Mouse (Mus musculus) MEL (cell line): ENCODE data around the gene Wdr90. TPM values are rescaled to one million over a fixed set of nuclear protein-coding genes. Genes with fewer than 3 reads are reported as not detected.
A peak's percentile ranks its signal among the peaks of the same experiment; 100 is the strongest.

Source experiments
- DNase-seq: peaks from one replicate; pipeline ENCODE4 v3.0.0; 2011; ENCODE audit warnings: low read depth, low spot score
- H3K27ac ChIP-seq: 2 replicates; pipeline ENCODE4 v1.5.1; 2012; ENCODE audit warnings: low read depth, mild to moderate bottlenecking, control low read depth, low read length, moderate library complexity; ENCODE audit not compliant: control insufficient read depth
- H3K27me3 ChIP-seq, 2 experiments: fragments of 150-350 bp in 1 of 2; sonication (generic) in 1 of 2; 2 replicates each; pipeline ENCODE4 v1.6.1; 2012; ENCODE audit warnings: low read length in 2 of 2, mild to moderate bottlenecking in 2 of 2, improper control_type of control experiment in 1 of 2, moderate library complexity in 1 of 2; ENCODE audit not compliant: insufficient read depth in 2 of 2, control insufficient read depth in 1 of 2
- H3K36me3 ChIP-seq, 2 experiments: 2 replicates each; pipeline ENCODE4 v1.6.1; 2012 to 2014; ENCODE audit warnings: low read length in 2 of 2, improper control_type of control experiment in 1 of 2, inconsistent platforms in 1 of 2, mild to moderate bottlenecking in 1 of 2; ENCODE audit not compliant: insufficient read depth in 2 of 2, control insufficient read depth in 1 of 2
- H3K4me1 ChIP-seq, 2 experiments: fragments of 150-350 bp in 1 of 2; sonication (generic) in 1 of 2; 2 replicates each; pipeline ENCODE4 v1.6.1; 2012; ENCODE audit warnings: low read length in 2 of 2, improper control_type of control experiment in 1 of 2, mild to moderate bottlenecking in 1 of 2; ENCODE audit not compliant: insufficient read depth in 2 of 2, control insufficient read depth in 1 of 2
- H3K4me3 ChIP-seq, 2 experiments: fragments of 150-350 bp in 1 of 2; sonication (generic) in 1 of 2; 2 replicates each; pipeline ENCODE4 v1.5.1; 2012; ENCODE audit warnings: low read depth in 2 of 2, low read length in 2 of 2, mild to moderate bottlenecking in 2 of 2, moderate library complexity in 2 of 2, control low read depth in 1 of 2, improper control_type of control experiment in 1 of 2; ENCODE audit not compliant: control insufficient read depth in 1 of 2, insufficient read depth in 1 of 2
- H3K79me2 ChIP-seq: 2 replicates; pipeline ENCODE4 v1.6.1; 2012; ENCODE audit warnings: mild to moderate bottlenecking, low read length, moderate library complexity; ENCODE audit not compliant: control insufficient read depth, poor library complexity, insufficient read depth
- H3K9ac ChIP-seq: 2 replicates; pipeline ENCODE4 v1.6.1; 2012; ENCODE audit warnings: low read depth, mild to moderate bottlenecking, control low read depth, low read length, moderate library complexity; ENCODE audit not compliant: control insufficient read depth, poor library complexity, severe bottlenecking
- H3K9me3 ChIP-seq: fragments of 150-350 bp; sonication (generic); replicated peaks from 2 replicates; pipeline ENCODE4 v1.6.1; 2012; ENCODE audit warnings: mild to moderate bottlenecking, low read length, improper control_type of control experiment, moderate library complexity; ENCODE audit not compliant: insufficient read depth
- BHLHE40 ChIP-seq: IDR thresholded peaks from 2 replicates; pipeline ENCODE4 v1.6.1; 2012; ENCODE audit warnings: low read depth, mild to moderate bottlenecking, inconsistent platforms, low read length, improper control_type of control experiment, borderline replicate concordance
- CHD1 ChIP-seq: IDR thresholded peaks from 2 replicates; pipeline ENCODE4 v1.6.1; 2012; ENCODE audit warnings: low read depth, mild to moderate bottlenecking, inconsistent platforms, low read length, improper control_type of control experiment
- CHD2 ChIP-seq: IDR thresholded peaks from 2 replicates; pipeline ENCODE4 v1.6.1; 2011; ENCODE audit warnings: low read length, improper control_type of control experiment
- CTCF ChIP-seq, 3 experiments: IDR thresholded peaks in 2 of 3; conservative IDR thresholded peaks in 1 of 3; 2 replicates each; pipeline ENCODE4 v1.5.1; 2011 to 2012; ENCODE audit warnings: low read length in 3 of 3, low read depth in 2 of 3, mild to moderate bottlenecking in 2 of 3, improper control_type of control experiment in 1 of 3, inconsistent platforms in 1 of 3, mixed read lengths in 1 of 3, moderate library complexity in 1 of 3; ENCODE audit not compliant: control insufficient read depth in 1 of 3, insufficient read depth in 1 of 3, poor library complexity in 1 of 3, severe bottlenecking in 1 of 3
- E2F4 ChIP-seq: IDR thresholded peaks from 2 replicates; pipeline ENCODE4 v1.6.1; 2011; ENCODE audit warnings: low read depth, low read length, improper control_type of control experiment, borderline replicate concordance
- ELF1 ChIP-seq: IDR thresholded peaks from 2 replicates; pipeline ENCODE4 v1.6.1; 2014; ENCODE audit warnings: low read depth, mild to moderate bottlenecking, inconsistent platforms, low read length, improper control_type of control experiment, moderate library complexity
- EP300 ChIP-seq, 2 experiments: IDR thresholded peaks; 2 replicates each; pipeline ENCODE4 v1.6.1; 2011; ENCODE audit warnings: improper control_type of control experiment in 2 of 2, low read length in 2 of 2, low read depth in 1 of 2, mild to moderate bottlenecking in 1 of 2
- ETS1 ChIP-seq: IDR thresholded peaks from 2 replicates; pipeline ENCODE4 v1.6.1; 2012; ENCODE audit warnings: low read depth, mild to moderate bottlenecking, inconsistent platforms, low read length, improper control_type of control experiment, moderate library complexity
- GATA1 ChIP-seq: IDR thresholded peaks from 2 replicates; pipeline ENCODE4 v1.6.1; 2011; ENCODE audit warnings: low read depth, low read length, improper control_type of control experiment
- HCFC1 ChIP-seq: IDR thresholded peaks from 2 replicates; pipeline ENCODE4 v1.6.1; 2012; ENCODE audit warnings: low read depth, mild to moderate bottlenecking, inconsistent platforms, low read length, improper control_type of control experiment, moderate library complexity
- JUND ChIP-seq: IDR thresholded peaks from 2 replicates; pipeline ENCODE4 v1.6.1; 2011; ENCODE audit warnings: low read depth, mild to moderate bottlenecking, improper control_type of control experiment, low read length
- KAT2A ChIP-seq: conservative IDR thresholded peaks from 2 replicates; pipeline ENCODE4 v1.6.1; 2012; ENCODE audit warnings: low read depth, low read length, improper control_type of control experiment, inconsistent platforms
- MAFK ChIP-seq: IDR thresholded peaks from 2 replicates; pipeline ENCODE4 v1.6.1; 2011; ENCODE audit warnings: low read depth, mild to moderate bottlenecking, low read length, improper control_type of control experiment, borderline replicate concordance
- MAX ChIP-seq: IDR thresholded peaks from 2 replicates; pipeline ENCODE4 v1.6.1; 2011; ENCODE audit warnings: low read length, improper control_type of control experiment
- MAZ ChIP-seq: IDR thresholded peaks from 2 replicates; pipeline ENCODE4 v1.6.1; 2012; ENCODE audit warnings: low read depth, mild to moderate bottlenecking, inconsistent platforms, low read length, improper control_type of control experiment
- MEF2A ChIP-seq: IDR thresholded peaks from 2 replicates; pipeline ENCODE4 v1.6.1; 2014; ENCODE audit warnings: low read depth, mild to moderate bottlenecking, inconsistent platforms, low read length, improper control_type of control experiment; ENCODE audit not compliant: poor library complexity, insufficient replicate concordance, severe bottlenecking; ENCODE audit errors: extremely low read depth
- MXI1 ChIP-seq: IDR thresholded peaks from 2 replicates; pipeline ENCODE4 v1.6.1; 2011; ENCODE audit warnings: mild to moderate bottlenecking, low read depth, low read length, improper control_type of control experiment
- MYB ChIP-seq: IDR thresholded peaks from 2 replicates; pipeline ENCODE4 v1.6.1; 2011; ENCODE audit warnings: mild to moderate bottlenecking, low read depth, low read length, improper control_type of control experiment
- MYC ChIP-seq: IDR thresholded peaks from 2 replicates; pipeline ENCODE4 v1.6.1; 2011; ENCODE audit warnings: low read depth, mild to moderate bottlenecking, low read length, improper control_type of control experiment, moderate library complexity
- NELFE ChIP-seq: IDR thresholded peaks from 2 replicates; pipeline ENCODE4 v1.6.1; 2011; ENCODE audit warnings: low read depth, low read length, improper control_type of control experiment
- NRF1 ChIP-seq: IDR thresholded peaks from 2 replicates; pipeline ENCODE4 v1.6.1; 2014; ENCODE audit warnings: low read depth, mild to moderate bottlenecking, inconsistent platforms, low read length, improper control_type of control experiment, moderate library complexity; ENCODE audit not compliant: poor library complexity, insufficient read depth, severe bottlenecking
- POLR2A ChIP-seq, 2 experiments: IDR thresholded peaks; 2 replicates each; pipeline ENCODE4 v1.6.1; 2011 to 2012; ENCODE audit warnings: low read length in 2 of 2, mild to moderate bottlenecking in 2 of 2, control low read depth in 1 of 2, improper control_type of control experiment in 1 of 2, low read depth in 1 of 2, moderate library complexity in 1 of 2; ENCODE audit not compliant: control insufficient read depth in 1 of 2, insufficient read depth in 1 of 2, poor library complexity in 1 of 2
- POLR2AphosphoS2 ChIP-seq: IDR thresholded peaks from 2 replicates; pipeline ENCODE4 v1.6.1; 2011; ENCODE audit warnings: low read length, improper control_type of control experiment
- RAD21 ChIP-seq: IDR thresholded peaks from 2 replicates; pipeline ENCODE4 v1.6.1; 2011; ENCODE audit warnings: mild to moderate bottlenecking, low read depth, low read length, improper control_type of control experiment
- RCOR1 ChIP-seq: IDR thresholded peaks from 2 replicates; pipeline ENCODE4 v1.6.1; 2012; ENCODE audit warnings: low read depth, mild to moderate bottlenecking, inconsistent platforms, low read length, improper control_type of control experiment
- SIN3A ChIP-seq: IDR thresholded peaks from 2 replicates; pipeline ENCODE4 v1.6.1; 2012; ENCODE audit warnings: low read length, improper control_type of control experiment, inconsistent platforms
- SMC3 ChIP-seq: IDR thresholded peaks from 2 replicates; pipeline ENCODE4 v1.6.1; 2011; ENCODE audit warnings: low read depth, low read length, improper control_type of control experiment
- TAL1 ChIP-seq: IDR thresholded peaks from 2 replicates; pipeline ENCODE4 v1.6.1; 2012; ENCODE audit warnings: mild to moderate bottlenecking, inconsistent platforms, low read length, moderate library complexity, mixed read lengths
- TBP ChIP-seq: IDR thresholded peaks from 2 replicates; pipeline ENCODE4 v1.8.0; 2011; ENCODE audit warnings: low read depth, low read length, improper control_type of control experiment
- TCF12 ChIP-seq: IDR thresholded peaks from 2 replicates; pipeline ENCODE4 v1.6.1; 2014; ENCODE audit warnings: low read depth, mild to moderate bottlenecking, inconsistent platforms, low read length, improper control_type of control experiment, moderate library complexity
- UBTF ChIP-seq: IDR thresholded peaks from 2 replicates; pipeline ENCODE4 v1.6.1; 2012; ENCODE audit warnings: low read depth, mild to moderate bottlenecking, inconsistent platforms, low read length, improper control_type of control experiment, moderate library complexity, borderline replicate concordance; ENCODE audit not compliant: insufficient read depth
- USF1 ChIP-seq: IDR thresholded peaks from 2 replicates; pipeline ENCODE4 v1.6.1; 2014; ENCODE audit warnings: low read depth, mild to moderate bottlenecking, inconsistent platforms, low read length, improper control_type of control experiment, moderate library complexity
- USF2 ChIP-seq, 2 experiments: IDR thresholded peaks; 2 replicates each; pipeline ENCODE4 v1.6.1; 2011 to 2012; ENCODE audit warnings: improper control_type of control experiment in 2 of 2, low read length in 2 of 2, borderline replicate concordance in 1 of 2, inconsistent platforms in 1 of 2, low read depth in 1 of 2, mild to moderate bottlenecking in 1 of 2; ENCODE audit not compliant: insufficient read depth in 1 of 2
- ZC3H11A ChIP-seq: IDR thresholded peaks from 2 replicates; pipeline ENCODE4 v1.6.1; 2012; ENCODE audit warnings: low read depth, mild to moderate bottlenecking, inconsistent platforms, low read length, improper control_type of control experiment
- ZKSCAN1 ChIP-seq: IDR thresholded peaks from 2 replicates; pipeline ENCODE4 v1.6.1; 2012; ENCODE audit warnings: low read depth, mild to moderate bottlenecking, inconsistent platforms, low read length, improper control_type of control experiment, moderate library complexity
- ZNF384 ChIP-seq: IDR thresholded peaks from 2 replicates; pipeline ENCODE4 v1.6.1; 2012; ENCODE audit warnings: low read depth, mild to moderate bottlenecking, inconsistent platforms, low read length, improper control_type of control experiment
- polyA plus RNA-seq, 2 experiments: library from polyadenylated mRNA; stranded (reverse) in 1 of 2; unstranded in 1 of 2; fragments of >175 nt in 1 of 2; fragments of >200 nt in 1 of 2; gene quantifications; 2 replicates each; pipeline versions ENCODE4 v1.2.1 to v1.2.4; 2012; ENCODE audit warnings: low replicate concordance in 2 of 2, low read depth in 1 of 2; ENCODE audit not compliant: insufficient read length in 2 of 2, insufficient read depth in 1 of 2, missing spikeins in 1 of 2
- total RNA-seq: library from RNA; depleted of rRNA; stranded (reverse); fragments of 300-350 nt; gene quantifications from 2 replicates; pipeline ENCODE4 v1.2.3, GENCODE M21; 2012

Gene Wdr90
- total and polyA plus RNA-seq, 3 experiments = 23.7 to 44.5 TPM; not detected in 1

- peak; percentile 79 for DNase-seq
- Histone ChIP-seq H3K36me3 (peaks cover 0 to 4% of the 10 kb centered on the region in 2 experiments; a peak in 1 of 4 replicates), H3K4me1 (0 out of 4 replicates have a peak, but pooled peaks cover 0 to 6% of the 10 kb centered on the region in 2 experiments), H3K9ac (no peak overlapping the region), H3K9me3 (no peaks in the 10 kb centered on the region), H3K27me3 (no peaks in the 10 kb centered on the region), H3K27ac (no peak overlapping the region), H3K79me2 (peaks cover 2% of the 10 kb centered on the region; the same call in 1 of the 2 replicates), H3K4me3 (no peak overlapping the region)
- TF ChIP-seq JUND (no peak), SMC3 (peak; percentile 85), UBTF (no peak), CHD1 (no peak), GATA1 (no peak), SIN3A (0 out of 2 replicates have a peak, but pooled peaks have one; percentile 42), EP300 (IDR thresholded peaks at IDR 0.05; ENCODE audit: low read depth in 1 of 2, low read length in 2 of 2) (no peak), USF1 (no peak), NELFE (no peak), ETS1 (no peak), MAX (no peak), MEF2A (no peak), MYC (no peak), BHLHE40 (no peak), ELF1 (no peak), RCOR1 (no peak), MAZ (no peak), ZC3H11A (peak; percentile 72), MYB (no peak), KAT2A (no peak), ZKSCAN1 (no peak), HCFC1 (no peak), TAL1 (no peak), MAFK (no peak), RAD21 (peak; percentile 94), CTCF (IDR thresholded peaks at IDR 0.05 in 2 of 3, conservative IDR thresholded peaks at IDR 0.05 in 1 of 3; ENCODE audit: control insufficient read depth in 1 of 3, insufficient read depth in 1 of 3, low read depth in 2 of 3, low read length in 3 of 3, poor library complexity in 1 of 3, severe bottlenecking in 1 of 3) (peak; percentile 93 to 96 (median 94)), POLR2A (IDR thresholded peaks at IDR 0.05; ENCODE audit: control insufficient read depth in 1 of 2, insufficient read depth in 1 of 2, low read depth in 1 of 2, low read length in 2 of 2, poor library complexity in 1 of 2) (no peak), POLR2AphosphoS2 (no peak), ZNF384 (no peak), MXI1 (no peak), USF2 (IDR thresholded peaks at IDR 0.05; ENCODE audit: borderline replicate concordance in 1 of 2, insufficient read depth in 1 of 2, low read depth in 1 of 2, low read length in 2 of 2) (no peak), TBP (no peak), CHD2 (no peak), E2F4 (no peak), NRF1 (no peak), TCF12 (no peak)
These were observed 32.8 kb upstream of the Wdr90 start for GRCm38 (mm10) chr17:25893975-25894617.
